Mouse (Mus musculus): Measurements from ENCODE around the gene En1.
A peak's percentile ranks its signal among the peaks of the same experiment; 100 is the strongest.

Gene En1

GRCm38 (mm10) chr1:120602031-120602730 lies at the start of gene En1:
Gene En1, plus strand, starts transcription at chr1:120602418.
- DNase-seq: no peak

- no peak for DNase-seq
Observed at GRCm38 (mm10) chr1:120556926-120557846, 45.0 kb upstream of the En1 start.

- no peak for DNase-seq
Observed at GRCm38 (mm10) chr1:120558341-120559285, 43.6 kb upstream of the En1 start.

- DNase-seq: no peak
Observed at GRCm38 (mm10) chr1:120559911-120560310, 42.3 kb upstream of the En1 start.

GRCm38 (mm10) chr1:120581306-120581705 lies 20.9 kb upstream of the En1 start:
- DNase-seq: no peak

GRCm38 (mm10) chr1:120585481-120585880 lies 16.7 kb upstream of the En1 start:
- no peak for DNase-seq

GRCm38 (mm10) chr1:120586500-120587110 lies 15.6 kb upstream of the En1 start:
- peak; percentile 41 for DNase-seq

- no peak for DNase-seq
Observed at GRCm38 (mm10) chr1:120587431-120587830, 14.8 kb upstream of the En1 start.

GRCm38 (mm10) chr1:120587960-120588359 lies 14.3 kb upstream of the En1 start:
- no peak for DNase-seq

- DNase-seq: no peak
Observed at GRCm38 (mm10) chr1:120588362-120589027, 13.7 kb upstream of the En1 start.

GRCm38 (mm10) chr1:120593236-120593919 lies 8.8 kb upstream of the En1 start:
- DNase-seq: no peak

GRCm38 (mm10) chr1:120594603-120595002 lies 7.6 kb upstream of the En1 start:
- DNase-seq: no peak

- no peak for DNase-seq
Observed at GRCm38 (mm10) chr1:120595471-120596240, 6.6 kb upstream of the En1 start.

- DNase-seq: no peak
Observed at GRCm38 (mm10) chr1:120596319-120596718, 5.9 kb upstream of the En1 start.

- DNase-seq: no peak
Observed at GRCm38 (mm10) chr1:120596784-120597183, 5.4 kb upstream of the En1 start.

- no peak for DNase-seq
Observed at GRCm38 (mm10) chr1:120597271-120597670, 4.9 kb upstream of the En1 start.

- DNase-seq: no peak
Observed at GRCm38 (mm10) chr1:120598196-120598940, 3.9 kb upstream of the En1 start.

GRCm38 (mm10) chr1:120599321-120600148 lies 2.7 kb upstream of the En1 start:
- DNase-seq: no peak

GRCm38 (mm10) chr1:120600149-120600445 lies 2.1 kb upstream of the En1 start:
- no peak for DNase-seq
